In the genomic region with DNA sequence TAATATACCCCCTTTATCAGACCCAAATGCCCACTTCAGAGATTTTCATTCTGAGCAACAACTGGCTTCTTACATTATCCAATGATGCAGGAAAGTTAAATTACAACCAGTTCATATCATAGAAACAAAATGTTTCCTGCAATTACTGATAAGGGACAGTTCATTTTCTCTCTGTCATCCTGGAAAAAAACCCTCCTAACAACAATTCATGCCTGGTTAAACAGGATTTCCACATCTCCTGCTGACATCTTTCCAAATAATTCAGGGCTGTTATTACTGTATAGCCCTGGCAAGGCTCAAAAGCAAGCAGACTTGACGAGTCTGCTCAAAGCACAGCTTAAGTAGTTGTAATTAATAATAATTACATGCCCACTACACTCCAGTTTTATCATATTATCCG, we compare ENCODE assay signal across 7 mouse cellular contexts.
"Had no signal": no experiment of that assay in that cellular context is flagged by ENCODE, and none has a peak within 500 bp of the region (broad histone marks: within the 10 kb centered on the region; RNA-seq: fewer than 3 reads in every experiment).

No protein-coding gene starts in this region.

- H3K4me3 ChIP-seq: limb, embryonic 15.5 days; liver, embryonic 12.5 days; midbrain, embryonic 10.5 days; neural tube, embryonic 13.5 days had no signal

- ATAC-seq: intestine, postnatal 0 days; liver, embryonic 12.5 days had no signal

- H3K9me3 ChIP-seq: limb, embryonic 15.5 days; liver, embryonic 12.5 days; midbrain, embryonic 10.5 days; neural tube, embryonic 13.5 days had no signal

- H3K27ac ChIP-seq: liver, embryonic 12.5 days; midbrain, embryonic 10.5 days; neural tube, embryonic 13.5 days; stomach, postnatal 0 days had no signal

- DNase-seq: thymus, postnatal 4 days had no signal

- H3K36me3 ChIP-seq: limb, embryonic 15.5 days; liver, embryonic 12.5 days; midbrain, embryonic 10.5 days; neural tube, embryonic 13.5 days had no signal

- H3K9ac ChIP-seq: limb, embryonic 15.5 days; liver, embryonic 12.5 days; neural tube, embryonic 13.5 days had no signal

- H3K4me2 ChIP-seq: limb, embryonic 15.5 days; liver, embryonic 12.5 days; neural tube, embryonic 13.5 days had no signal

- H3K27me3 ChIP-seq: limb, embryonic 15.5 days; liver, embryonic 12.5 days; neural tube, embryonic 13.5 days had no signal
